Mouse (Mus musculus) thymus, postnatal 0 days (tissue): Measurements from ENCODE around the gene Taf1d. TPM values are rescaled to one million over a fixed set of nuclear protein-coding genes. Genes with fewer than 3 reads are reported as not detected.
"Not testable (repeated sequence)": the region's sequence is repeated elsewhere in the genome, so short reads cannot be mapped to it uniquely, and the experiment has no call there.

Source experiments
- DNase-seq: peaks from one replicate; pipeline ENCODE4 v3.0.0-alpha.2; 2015; ENCODE audit warnings: low spot score
- polyA plus RNA-seq: library from polyadenylated mRNA; unstranded; fragments of >200 nt; fragmentation: Nextera tagmentation; extraction: Ambion mirVana; gene quantifications from 2 replicates; pipeline ENCODE4 v1.2.1, GENCODE M21; 2015

Gene Taf1d
- 77.6 and 79.2 TPM in 2 replicates for polyA plus RNA-seq

- peak; percentile 95 for DNase-seq
These were observed at the start of gene Taf1d for GRCm38 (mm10) chr9:15305503-15306397. Gene Taf1d (plus strand): TSS chr9:15306214.

GRCm38 (mm10) chr9:15256214-15256613 lies 49.8 kb upstream of the Taf1d start:
- no peak for DNase-seq

DNA sequence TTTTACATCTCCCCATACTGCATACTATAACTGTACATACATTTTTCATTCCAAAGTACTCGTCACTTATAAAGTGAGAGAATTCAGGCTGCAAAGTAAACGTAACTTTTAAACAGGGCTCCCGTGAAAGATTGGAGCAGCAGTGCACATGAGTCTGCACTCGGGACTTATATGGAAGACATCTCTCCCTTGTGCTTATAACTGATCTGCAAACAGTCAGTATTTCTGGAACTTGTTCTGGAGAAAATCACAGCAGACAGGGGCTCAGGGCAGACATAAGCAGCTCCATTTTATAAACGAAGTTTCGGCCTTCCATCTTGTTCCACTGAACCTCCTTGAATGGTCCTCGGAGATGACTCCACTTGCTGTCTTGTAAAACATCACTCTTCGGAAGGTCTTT lies 44.0 kb upstream of the Taf1d start:
- DNase-seq = no peak

DNA sequence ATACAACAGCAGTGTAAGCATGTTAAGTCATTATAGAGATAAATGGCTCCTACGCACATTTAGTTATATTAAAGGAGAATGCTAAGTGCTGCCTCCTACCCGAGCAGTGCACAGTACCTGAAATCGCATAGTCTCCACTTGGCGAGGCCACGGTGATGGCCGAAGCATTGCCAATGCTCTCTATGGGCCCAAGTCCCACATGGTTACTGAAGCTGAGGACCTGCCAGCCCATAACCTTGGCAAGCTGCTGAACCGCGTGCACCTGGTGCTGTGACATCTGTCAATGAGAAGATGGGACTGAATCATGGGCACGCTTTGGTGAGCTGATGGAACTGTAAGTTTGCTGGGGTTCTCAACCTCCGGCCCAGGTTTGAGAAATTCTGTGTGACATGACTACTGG lies 42.5 kb upstream of the Taf1d start:
- no peak for DNase-seq

GRCm38 (mm10) chr9:15273981-15274380 lies 32.0 kb upstream of the Taf1d start:
- no peak for DNase-seq

GRCm38 (mm10) chr9:15276855-15277254 lies 29.2 kb upstream of the Taf1d start:
- DNase-seq = no peak

- DNase-seq = no peak
These were observed 27.7 kb upstream of the Taf1d start for GRCm38 (mm10) chr9:15278343-15278742.

DNA sequence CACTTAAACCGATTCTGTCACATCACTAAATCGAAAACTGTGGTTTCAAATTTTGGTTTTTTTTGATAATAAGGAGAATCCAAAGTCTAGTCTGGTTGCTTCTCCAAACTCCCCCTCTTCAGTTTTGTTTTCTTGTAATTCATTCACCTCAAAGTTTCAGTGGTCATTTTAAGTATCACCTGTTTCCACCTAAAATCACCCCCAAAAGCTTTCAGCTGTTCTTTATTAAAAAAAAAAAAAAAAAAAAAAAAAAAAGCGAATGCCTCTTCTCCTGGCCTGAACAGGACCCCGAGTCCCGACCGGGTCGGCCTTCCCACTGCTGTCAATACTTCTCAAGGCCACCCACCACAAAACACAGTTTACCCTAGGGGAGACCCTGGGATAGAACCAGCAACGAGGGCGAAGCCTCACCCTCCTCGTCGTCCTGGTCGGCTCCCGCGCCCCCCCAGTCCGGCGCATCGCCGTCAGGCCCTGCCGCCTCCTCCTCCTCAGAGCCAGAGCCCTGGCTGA lies 26.8 kb upstream of the Taf1d start:
- DNase-seq = no peak

DNA sequence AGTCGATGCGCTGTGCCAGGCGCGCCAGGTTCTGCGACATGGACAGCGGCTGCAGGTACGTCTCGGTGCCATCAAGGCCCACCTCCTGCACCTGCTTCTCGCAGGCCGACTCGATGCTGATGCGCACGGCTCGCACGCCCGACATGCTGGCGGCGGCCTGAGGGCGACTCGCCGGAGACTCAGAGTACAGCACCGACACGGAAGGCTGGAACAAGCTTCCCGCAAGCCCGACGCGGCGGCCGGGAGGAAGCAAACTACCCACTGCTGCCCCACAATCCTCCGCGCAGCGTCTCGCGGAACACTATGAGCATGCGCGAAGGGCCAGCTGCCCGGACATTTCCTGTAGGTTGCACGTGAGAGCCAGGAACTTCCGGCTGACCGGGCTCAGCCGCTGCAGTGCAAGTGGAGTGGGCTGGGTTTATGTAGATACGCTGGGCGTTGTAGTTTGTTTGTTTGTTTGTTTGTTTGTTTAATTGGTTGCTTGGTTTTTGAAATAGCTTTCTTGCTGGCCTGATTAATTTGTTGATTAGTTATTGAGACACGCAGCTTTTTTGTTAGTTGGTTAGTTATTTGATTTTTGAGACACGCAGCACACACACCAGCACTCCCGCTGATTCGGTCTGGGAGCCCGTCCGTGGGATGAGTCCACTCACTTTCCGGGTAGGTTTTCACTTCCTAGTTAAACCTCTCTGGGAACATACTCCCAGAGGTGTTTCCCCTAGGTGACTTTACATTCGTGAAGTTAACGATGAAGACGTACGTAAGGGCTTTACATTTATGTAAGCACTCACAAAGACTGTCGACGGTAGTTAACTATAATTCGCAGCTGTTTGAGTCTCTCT lies 26.1 kb upstream of the Taf1d start, which contains the start of gene Med17:
Med17 (minus strand) TSS at position 283 of the 842 bp plus-strand sequence.
- DNase-seq = peak; percentile 95

- no peak for DNase-seq
These were observed 25.5 kb upstream of the Taf1d start for GRCm38 (mm10) chr9:15280491-15280879.

- DNase-seq = peak; percentile 21
These were observed 20.6 kb upstream of the Taf1d start for GRCm38 (mm10) chr9:15285443-15285842.

GRCm38 (mm10) chr9:15287846-15288245 lies 18.2 kb upstream of the Taf1d start:
- no peak for DNase-seq

- no peak for DNase-seq
These were observed 17.6 kb upstream of the Taf1d start for GRCm38 (mm10) chr9:15288402-15288801.

GRCm38 (mm10) chr9:15289251-15289650 lies 16.8 kb upstream of the Taf1d start:
- no peak for DNase-seq

DNA sequence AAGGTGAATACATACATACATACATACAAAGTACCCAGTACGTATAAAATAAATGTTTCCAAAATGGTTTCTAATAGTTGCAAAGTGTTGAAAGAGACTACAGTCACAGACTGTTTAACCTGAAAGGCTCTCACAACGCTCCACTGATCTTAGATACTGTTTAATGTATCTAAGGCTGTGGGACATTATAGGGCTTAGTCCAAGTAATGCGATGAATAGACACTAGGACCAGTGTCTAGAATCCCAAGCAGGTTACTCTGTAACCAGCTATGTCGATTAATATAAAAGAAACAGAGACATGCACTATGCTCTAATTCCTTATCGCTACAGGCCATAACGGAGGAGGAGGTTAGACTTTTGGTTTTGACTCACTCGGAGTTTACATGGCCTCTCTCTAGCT lies 8.9 kb upstream of the Taf1d start:
- DNase-seq = no peak

GRCm38 (mm10) chr9:15298451-15298850 lies 7.6 kb upstream of the Taf1d start:
- DNase-seq = no peak

DNA sequence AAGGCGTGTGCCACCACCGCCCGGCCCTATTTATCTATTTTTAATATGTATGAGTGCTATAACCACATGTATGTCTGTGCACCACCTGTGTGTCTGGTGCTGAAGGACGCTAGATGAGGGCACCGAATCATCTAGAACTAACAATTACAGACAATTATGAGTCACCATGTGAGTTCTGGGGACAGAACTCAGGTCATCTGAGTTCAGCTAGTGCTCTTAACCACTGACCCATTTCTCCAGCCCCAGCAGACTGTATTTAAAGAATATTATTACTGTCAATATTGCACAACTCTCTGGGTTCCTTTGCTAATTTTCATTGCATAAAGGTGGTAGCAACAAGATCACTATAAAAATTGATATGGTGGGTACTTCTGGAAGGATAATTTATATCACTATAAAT lies 6.0 kb upstream of the Taf1d start:
- no peak for DNase-seq

GRCm38 (mm10) chr9:15301399-15301798 lies 4.6 kb upstream of the Taf1d start:
- DNase-seq = no peak

DNA sequence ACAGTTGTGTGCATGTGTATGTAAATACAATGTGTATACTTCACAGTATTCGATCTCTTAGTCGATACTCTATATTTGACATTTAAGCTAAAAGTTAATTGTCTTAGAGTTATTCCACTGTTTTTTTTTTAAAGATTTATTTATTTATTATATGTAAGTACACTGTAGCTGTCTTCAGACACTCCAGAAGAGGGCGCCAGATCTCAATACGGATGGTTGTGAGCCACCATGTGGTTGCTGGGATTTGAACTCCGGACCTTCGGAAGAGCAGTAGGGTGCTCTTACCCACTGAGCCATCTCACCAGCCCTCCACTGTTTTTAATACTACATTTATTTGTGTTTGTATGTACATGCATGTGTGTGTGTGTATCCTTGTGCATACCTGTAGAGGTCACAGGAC lies 4.0 kb upstream of the Taf1d start:
- DNase-seq = not testable (repeated sequence)

- no peak for DNase-seq
These were observed 3.1 kb upstream of the Taf1d start for GRCm38 (mm10) chr9:15302881-15303280.

GRCm38 (mm10) chr9:15306398-15307119 lies 545 bp downstream of the Taf1d start, which contains the start of gene 4931406C07Rik:
Gene 4931406C07Rik (minus strand): TSS chr9:15306448.
- DNase-seq = no peak
